Mouse (Mus musculus) liver, adult 2 months (tissue): ENCODE measurements around the gene Nkx1-2. TPM values are rescaled to one million over a fixed set of nuclear protein-coding genes. Genes with fewer than 3 reads are reported as not detected.

Experiments
- DNase-seq: peaks from one replicate; pipeline ENCODE4 v3.0.0-alpha.2; 2011; ENCODE audit warnings: low read depth, low spot score; ENCODE audit errors: extremely low read depth
- H3K27ac ChIP-seq: fragments of 200-500 bp; replicated peaks from 2 replicates; pipeline ENCODE4 v1.5.1; 2012; ENCODE audit warnings: low read depth, mild to moderate bottlenecking, control low read depth, inconsistent platforms, low read length; ENCODE audit not compliant: insufficient read depth
- H3K27me3 ChIP-seq: fragments of 200-500 bp; 2 replicates; pipeline ENCODE4 v1.6.1; 2012; ENCODE audit warnings: mild to moderate bottlenecking, moderate library complexity, low read length, inconsistent platforms; ENCODE audit not compliant: control insufficient read depth, insufficient read depth
- H3K36me3 ChIP-seq: fragments of 200-500 bp; 2 replicates; pipeline ENCODE4 v1.6.1; 2012; ENCODE audit warnings: low read length, inconsistent platforms; ENCODE audit not compliant: control insufficient read depth, insufficient read depth
- H3K4me1 ChIP-seq: fragments of 200-500 bp; 2 replicates; pipeline ENCODE4 v1.6.1; 2011; ENCODE audit warnings: low read length; ENCODE audit not compliant: control insufficient read depth, insufficient read depth
- H3K4me3 ChIP-seq: fragments of 200-500 bp; 2 replicates; pipeline ENCODE4 v1.5.1; 2011; ENCODE audit warnings: low read depth, mild to moderate bottlenecking, control low read depth, low read length, moderate library complexity; ENCODE audit not compliant: insufficient read depth
- H3K79me2 ChIP-seq: fragments of 200-500 bp; 2 replicates; pipeline ENCODE4 v1.6.1; 2012; ENCODE audit warnings: inconsistent platforms, mild to moderate bottlenecking, low read length, moderate library complexity; ENCODE audit not compliant: control insufficient read depth, insufficient read depth
- H3K9ac ChIP-seq: fragments of 200-500 bp; 2 replicates; pipeline ENCODE4 v1.6.1; 2012; ENCODE audit warnings: low read depth, mild to moderate bottlenecking, control low read depth, inconsistent platforms, low read length
- CTCF ChIP-seq: fragments of 200-500 bp; IDR thresholded peaks from 2 replicates; pipeline ENCODE4 v1.5.1; 2011; ENCODE audit warnings: low read depth, low read length, control low read depth
- POLR2A ChIP-seq: fragments of 200-500 bp; IDR thresholded peaks from 2 replicates; pipeline ENCODE4 v1.6.1; 2011; ENCODE audit warnings: low read length, control low read depth; ENCODE audit not compliant: insufficient read depth; ENCODE audit errors: extremely low read depth
- WGBS: fragments of 180-500 bp; shearing (Covaris S2); methylation state at CpG from one replicate; pipeline ENCODE4 v1.1.7; 2018; 5-methylcytosine and 5-hydroxymethylcytosine counted together
- polyA plus RNA-seq: library from polyadenylated mRNA; depleted of rRNA; stranded (reverse); fragments of >200 nt; gene quantifications from 2 replicates; pipeline ENCODE4 v1.2.3, GENCODE M21; 2012; rRNA removed
- total RNA-seq: library from RNA; depleted of rRNA; stranded (reverse); fragments of >200 nt; gene quantifications from 2 replicates; pipeline ENCODE4 v1.2.3, GENCODE M21; 2014; rRNA removed

Nkx1-2 gene
- total RNA-seq (not detected in 2 replicates), polyA plus RNA-seq (0.04 TPM in 1 of 2 replicates, not detected in the other)

DNA sequence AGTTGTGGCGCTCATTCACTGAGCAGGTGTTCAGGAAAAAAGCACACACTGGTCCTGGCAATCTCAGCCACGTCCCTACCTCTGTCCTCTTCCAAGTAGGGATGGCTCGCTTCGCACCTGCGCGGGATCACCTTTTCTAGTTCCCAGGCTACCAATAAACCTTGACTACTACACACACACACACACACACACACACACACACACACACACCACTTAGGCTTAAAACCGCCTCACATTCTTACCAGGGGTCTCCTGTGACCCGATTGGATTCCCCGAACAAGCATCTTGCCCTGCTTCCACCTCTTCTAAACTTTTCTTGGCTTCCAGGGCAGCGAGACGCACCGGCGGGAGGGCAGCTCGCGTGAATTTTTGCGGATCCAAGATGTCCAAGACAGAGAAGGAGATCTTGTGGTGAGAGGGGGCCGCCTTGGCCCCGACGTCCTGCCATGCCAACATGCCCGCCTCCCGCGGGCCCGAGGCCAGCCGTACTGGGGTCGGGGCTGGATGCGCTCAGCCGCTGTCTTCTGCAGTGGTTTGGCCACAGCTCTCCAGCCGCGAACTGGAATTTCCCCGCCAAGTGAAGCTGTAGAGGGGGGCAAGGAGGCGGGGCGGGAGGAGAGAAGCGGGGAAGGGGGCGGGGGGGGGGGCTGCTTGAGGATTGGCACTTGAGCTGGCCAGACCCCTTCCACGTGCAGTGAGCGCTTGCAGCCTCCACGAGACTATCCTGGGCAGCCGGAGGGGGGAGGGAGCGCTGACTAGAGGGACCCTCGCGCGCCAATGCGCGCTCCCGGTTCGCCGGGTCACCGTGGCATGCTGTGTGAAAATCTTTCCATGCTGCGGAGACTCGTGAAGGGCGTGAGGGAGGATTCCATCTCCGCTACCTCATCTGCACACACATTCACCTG, at the start of gene Nkx1-2:
TSS of gene Nkx1-2 (minus strand) at position 567 of the 905 bp plus-strand sequence.
- Histone ChIP-seq H3K4me3 (no peak within 1 kb of the TSS), H3K27ac (no peak within 1 kb of the TSS), H3K36me3 (no peaks in the 10 kb centered on the region), H3K27me3 (peaks cover 26% of the 10 kb centered on the region), H3K4me1 (no peaks in the 10 kb centered on the region), H3K79me2 (no peaks in the 10 kb centered on the region), H3K9ac (no peak within 1 kb of the TSS)
- no peak for DNase-seq
- TF ChIP-seq CTCF (no peak), POLR2A (no peak)
- WGBS: 5% methylated on average over 50 of the region's 52 CpGs

DNA sequence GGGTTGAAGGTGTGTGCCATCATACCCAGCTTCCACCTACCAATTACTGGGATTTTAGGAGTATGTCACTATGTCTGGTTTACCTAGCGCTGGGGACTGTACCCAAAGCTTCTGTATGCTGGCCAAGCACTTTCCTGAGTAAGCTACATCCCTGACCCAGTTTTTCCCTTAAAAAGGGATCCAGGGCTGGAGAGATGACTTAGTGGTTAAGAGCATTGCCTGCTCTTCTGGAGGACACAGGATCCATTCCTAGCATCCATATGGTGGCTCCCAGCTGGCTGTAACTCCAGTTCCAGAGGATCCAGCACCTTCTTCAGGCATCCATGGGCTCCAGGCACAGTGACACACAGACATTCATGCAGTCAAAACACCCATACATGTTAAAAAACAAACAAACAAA, 47.1 kb upstream of the Nkx1-2 start:
- H3K27me3 ChIP-seq: no peaks in the 10 kb centered on the region
- H3K9ac ChIP-seq: no peak overlapping the region
- H3K4me1 ChIP-seq: no peaks in the 10 kb centered on the region
- H3K79me2 ChIP-seq: no peaks in the 10 kb centered on the region
- TF ChIP-seq POLR2A: no peak
- no peak for TF ChIP-seq CTCF
- DNase-seq: no peak
- H3K36me3 ChIP-seq: no peaks in the 10 kb centered on the region; the same call in 1 of the 2 replicates
- 98% methylated on average over 1 of the region's 1 CpGs for WGBS
- H3K27ac ChIP-seq: no peak overlapping the region
- no peak overlapping the region for H3K4me3 ChIP-seq

GRCm38 (mm10) chr7:132644605-132645279, 45.3 kb upstream of the Nkx1-2 start:
- Histone ChIP-seq H3K4me1 (no peaks in the 10 kb centered on the region), H3K36me3 (no peaks in the 10 kb centered on the region; the same call in 1 of the 2 replicates), H3K4me3 (no peak overlapping the region), H3K27ac (no peak overlapping the region), H3K9ac (no peak overlapping the region), H3K79me2 (no peaks in the 10 kb centered on the region), H3K27me3 (no peaks in the 10 kb centered on the region)
- no peak for DNase-seq
- TF ChIP-seq POLR2A (no peak), CTCF (no peak)
- WGBS: 85% methylated on average over 11 of the region's 11 CpGs

GRCm38 (mm10) chr7:132641606-132642005, 42.2 kb upstream of the Nkx1-2 start:
- no peak overlapping the region for H3K4me3 ChIP-seq
- no peaks in the 10 kb centered on the region for H3K79me2 ChIP-seq
- no peak overlapping the region for H3K27ac ChIP-seq
- H3K4me1 ChIP-seq: no peaks in the 10 kb centered on the region
- no peaks in the 10 kb centered on the region for H3K27me3 ChIP-seq
- H3K36me3 ChIP-seq: no peaks in the 10 kb centered on the region; the same call in 1 of the 2 replicates
- TF ChIP-seq POLR2A: no peak
- TF ChIP-seq CTCF: no peak
- H3K9ac ChIP-seq: no peak overlapping the region
- no peak for DNase-seq
- 96% methylated on average over 1 of the region's 1 CpGs for WGBS

DNA sequence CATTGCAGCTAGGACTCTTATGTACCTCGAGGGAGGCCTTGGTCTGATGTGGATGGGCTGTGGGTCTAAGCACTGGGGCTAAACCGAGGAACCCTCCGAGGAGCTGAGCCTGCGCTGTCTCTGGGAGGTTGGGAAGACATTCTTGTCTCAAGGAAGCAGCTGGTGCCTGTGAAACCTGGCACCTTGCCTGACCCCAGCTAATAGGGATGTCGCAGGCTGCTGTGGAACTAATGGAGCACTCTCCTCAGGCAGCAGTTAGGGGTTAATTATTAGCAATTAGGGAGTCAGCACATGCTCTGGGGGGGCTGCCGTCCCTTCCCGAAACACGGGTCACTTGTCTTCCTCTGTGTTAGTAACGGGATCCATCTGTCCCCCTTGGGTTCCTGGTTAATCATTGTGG, 41.5 kb upstream of the Nkx1-2 start:
- no peaks in the 10 kb centered on the region for H3K4me1 ChIP-seq
- no peak for DNase-seq
- no peak overlapping the region for H3K4me3 ChIP-seq
- TF ChIP-seq CTCF: no peak
- no peak overlapping the region for H3K27ac ChIP-seq
- WGBS: 52% methylated on average over 9 of the region's 9 CpGs
- H3K79me2 ChIP-seq: no peaks in the 10 kb centered on the region
- H3K36me3 ChIP-seq: no peaks in the 10 kb centered on the region
- no peaks in the 10 kb centered on the region for H3K27me3 ChIP-seq
- H3K9ac ChIP-seq: no peak overlapping the region
